Mouse (Mus musculus) natural killer cell, adult 2 months (primary cell): Measurements from ENCODE around the gene Nacc1.
"Not testable (repeated sequence)": the region's sequence is repeated elsewhere in the genome, so short reads cannot be mapped to it uniquely, and the experiment has no call there.

Experiments used
- DNase-seq, 2 experiments: peaks; one replicate each; pipeline ENCODE4 v3.0.0; 2022; ENCODE audit warnings: low spot score in 2 of 2

Nacc1 gene

DNA sequence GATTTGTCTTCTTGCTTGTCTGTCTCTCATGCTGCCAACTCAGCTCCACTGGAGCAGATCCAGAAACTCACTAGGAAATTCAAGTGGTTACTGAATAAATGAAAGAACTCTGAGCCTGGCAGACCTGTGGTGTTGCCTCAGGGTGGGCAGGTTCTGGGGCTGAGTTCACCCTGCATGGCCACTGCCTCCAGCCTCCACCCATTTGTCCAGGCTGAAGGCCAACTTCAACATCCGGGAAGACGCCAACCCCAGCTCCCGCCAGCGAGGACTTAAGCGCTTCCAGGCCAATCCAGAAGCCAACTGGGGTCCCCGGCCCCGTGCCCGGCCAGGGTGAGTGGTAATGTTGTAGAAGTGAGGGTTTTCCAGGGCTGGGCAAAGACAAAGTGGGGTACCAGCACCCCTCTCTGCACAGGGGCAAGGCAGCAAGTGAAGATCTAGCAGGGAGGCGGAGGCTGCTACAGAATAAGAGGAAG lies 11.3 kb upstream of the Nacc1 start:
- no peak for DNase-seq

DNA sequence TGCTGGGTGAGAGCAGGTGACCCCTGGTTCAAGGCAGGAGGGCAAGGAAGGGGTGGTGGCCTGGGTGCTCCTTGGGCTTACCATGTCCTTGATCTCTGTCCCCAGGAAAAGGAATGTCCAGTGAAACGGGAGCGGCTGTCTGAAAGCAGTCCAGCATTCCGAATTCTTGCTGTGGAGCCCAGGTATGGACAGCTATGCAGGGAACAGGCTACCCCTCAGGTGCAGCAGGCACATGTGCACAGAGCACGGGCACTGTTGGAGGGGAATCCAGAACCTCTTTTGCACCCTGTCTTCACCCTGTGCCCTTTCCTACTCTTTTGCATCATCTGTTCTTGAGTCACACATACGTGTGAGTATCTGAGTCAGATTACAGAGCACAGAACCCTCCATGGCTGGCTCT lies 10.6 kb upstream of the Nacc1 start:
- no peak for DNase-seq

- peak in 1 of 2 experiments; percentile 58 for DNase-seq
These were observed 9.8 kb upstream of the Nacc1 start for GRCm38 (mm10) chr8:84697166-84698130.

DNA sequence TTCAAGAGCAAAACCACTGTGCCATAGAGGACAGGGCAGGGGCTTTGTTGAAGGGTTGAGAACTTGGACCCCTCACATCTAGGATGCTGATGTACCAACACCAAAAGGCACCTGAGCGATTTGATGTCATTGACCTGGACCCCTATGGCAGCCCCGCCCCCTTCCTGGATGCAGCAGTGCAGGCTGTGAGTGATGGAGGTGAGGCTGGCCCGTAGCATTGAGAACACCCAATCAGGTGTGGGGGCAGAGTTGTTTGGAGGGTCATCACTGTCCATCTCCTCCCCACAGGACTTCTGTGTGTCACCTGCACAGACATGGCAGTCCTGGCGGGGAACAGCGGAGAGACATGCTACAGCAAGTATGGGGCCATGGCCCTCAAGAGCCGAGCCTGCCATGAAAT lies 7.5 kb upstream of the Nacc1 start:
- DNase-seq: no peak

DNA sequence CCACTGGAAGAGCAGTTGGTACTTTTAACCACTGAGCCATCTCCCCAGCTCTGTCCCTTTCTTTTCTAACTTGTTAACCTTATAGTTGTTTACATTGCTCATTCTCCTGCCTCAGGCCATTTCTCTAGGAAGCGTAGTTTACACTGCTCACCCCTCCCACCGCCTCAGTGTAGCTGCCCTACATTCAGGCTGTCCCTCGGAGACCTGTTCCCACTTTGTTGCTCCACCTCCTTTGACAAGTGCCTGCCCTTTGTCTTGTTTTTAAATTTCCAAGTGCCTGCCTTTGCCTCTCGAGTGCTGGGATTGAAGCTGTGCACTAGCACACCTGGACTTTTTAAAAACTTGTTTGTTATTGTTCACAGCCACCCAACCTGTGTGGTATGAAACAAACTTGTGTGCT lies 5.7 kb upstream of the Nacc1 start:
- DNase-seq: no peak

- peak; percentile 84 to 88 for DNase-seq
These were observed 1.6 kb upstream of the Nacc1 start for GRCm38 (mm10) chr8:84689091-84689915.

- no peak for DNase-seq
These were observed 508 bp downstream of the Nacc1 start for GRCm38 (mm10) chr8:84687003-84687704.

- no peak for DNase-seq
These were observed 1.3 kb downstream of the Nacc1 start, which contains the start of gene Trmt1 for GRCm38 (mm10) chr8:84686191-84687002. TSS of gene Trmt1 (plus strand) at chr8:84686307.

GRCm38 (mm10) chr8:84684537-84684936 lies 3.1 kb downstream of the Nacc1 start:
- no peak for DNase-seq

DNA sequence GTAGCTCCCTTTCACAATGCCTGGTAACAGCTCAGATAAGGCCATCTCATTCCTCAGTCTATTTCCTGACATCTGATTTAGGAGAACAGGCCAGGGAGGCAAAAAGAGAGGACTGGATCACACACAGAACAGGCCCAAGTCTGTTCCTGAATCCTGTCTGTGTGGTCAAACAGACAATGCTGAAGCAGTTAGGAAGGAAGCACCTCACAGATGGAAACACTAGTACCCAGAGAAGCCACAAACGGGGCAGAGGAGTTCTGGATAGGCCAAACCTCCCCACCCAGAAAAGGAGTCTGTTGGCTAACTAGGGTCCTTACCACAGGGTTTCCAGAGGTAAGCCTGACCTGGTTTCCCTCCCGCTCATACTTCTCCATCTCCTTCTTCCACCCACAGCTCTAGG lies 5.4 kb downstream of the Nacc1 start:
- DNase-seq: no peak

GRCm38 (mm10) chr8:84681476-84681875 lies 6.2 kb downstream of the Nacc1 start:
- DNase-seq: no peak

- DNase-seq: no peak
These were observed 10.4 kb downstream of the Nacc1 start for GRCm38 (mm10) chr8:84677305-84677704.

DNA sequence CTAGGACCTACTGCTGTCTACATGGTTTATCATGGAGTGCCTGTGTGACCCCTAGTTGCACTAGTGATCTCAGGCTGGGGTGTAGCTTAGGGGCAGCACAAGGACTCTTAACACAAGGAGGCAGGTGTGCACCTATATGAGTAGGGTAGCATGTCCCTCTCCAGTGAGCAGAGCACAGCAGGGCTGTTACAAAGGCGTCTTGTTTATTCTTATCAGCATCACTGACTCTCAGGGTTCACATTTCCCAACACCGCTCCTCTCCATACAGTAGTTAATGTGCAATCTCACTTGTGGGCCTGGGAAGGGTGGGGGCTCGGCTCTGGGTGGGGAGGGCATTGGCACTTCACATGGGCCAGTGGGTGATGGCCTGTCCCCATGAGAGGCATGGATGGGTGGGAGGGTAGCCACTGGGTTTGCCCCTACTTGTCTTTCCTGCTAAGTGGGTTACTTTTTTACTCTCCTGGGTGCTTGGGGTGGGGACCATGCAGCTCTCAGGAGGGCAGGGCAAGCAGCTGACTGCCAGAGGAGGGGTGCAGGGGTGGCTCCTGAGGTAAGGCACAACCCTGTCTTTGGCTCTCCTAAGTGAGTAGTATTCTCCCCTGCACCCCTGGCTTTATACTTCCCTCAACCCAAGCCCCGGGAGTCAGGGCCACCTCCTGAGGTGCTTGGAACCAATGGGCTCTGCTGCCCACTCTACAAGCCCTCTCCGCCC lies 17.2 kb downstream of the Nacc1 start:
- DNase-seq: not testable (repeated sequence)

- no peak for DNase-seq
These were observed 18.8 kb downstream of the Nacc1 start for GRCm38 (mm10) chr8:84668731-84669485.

- no peak for DNase-seq
These were observed 19.6 kb downstream of the Nacc1 start for GRCm38 (mm10) chr8:84668081-84668480.

DNA sequence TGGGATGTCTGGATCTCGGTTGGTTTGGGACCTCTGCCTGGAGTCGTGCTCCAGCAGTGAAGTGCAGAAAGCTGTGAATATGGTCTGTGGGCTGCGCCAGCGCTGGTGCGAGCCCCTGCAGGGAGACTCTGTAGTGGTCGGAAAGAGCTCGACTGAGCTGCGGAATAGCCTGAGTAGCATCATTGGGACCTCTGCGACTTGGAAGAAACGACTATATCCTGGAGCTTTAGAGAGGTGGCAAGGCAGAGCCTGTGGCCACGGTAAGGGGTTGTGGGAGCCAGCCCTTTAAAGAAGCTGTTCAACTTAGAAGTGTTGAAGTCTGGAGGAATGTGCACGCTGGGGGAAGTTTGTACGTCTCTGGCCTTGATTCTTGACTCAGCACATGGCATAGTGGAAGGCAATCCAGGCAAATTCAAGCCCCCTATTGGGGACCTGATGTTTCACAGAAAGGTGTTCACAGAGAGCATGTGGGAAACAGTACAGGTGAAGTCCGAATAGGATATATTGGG lies 22.2 kb downstream of the Nacc1 start:
- no peak for DNase-seq

DNA sequence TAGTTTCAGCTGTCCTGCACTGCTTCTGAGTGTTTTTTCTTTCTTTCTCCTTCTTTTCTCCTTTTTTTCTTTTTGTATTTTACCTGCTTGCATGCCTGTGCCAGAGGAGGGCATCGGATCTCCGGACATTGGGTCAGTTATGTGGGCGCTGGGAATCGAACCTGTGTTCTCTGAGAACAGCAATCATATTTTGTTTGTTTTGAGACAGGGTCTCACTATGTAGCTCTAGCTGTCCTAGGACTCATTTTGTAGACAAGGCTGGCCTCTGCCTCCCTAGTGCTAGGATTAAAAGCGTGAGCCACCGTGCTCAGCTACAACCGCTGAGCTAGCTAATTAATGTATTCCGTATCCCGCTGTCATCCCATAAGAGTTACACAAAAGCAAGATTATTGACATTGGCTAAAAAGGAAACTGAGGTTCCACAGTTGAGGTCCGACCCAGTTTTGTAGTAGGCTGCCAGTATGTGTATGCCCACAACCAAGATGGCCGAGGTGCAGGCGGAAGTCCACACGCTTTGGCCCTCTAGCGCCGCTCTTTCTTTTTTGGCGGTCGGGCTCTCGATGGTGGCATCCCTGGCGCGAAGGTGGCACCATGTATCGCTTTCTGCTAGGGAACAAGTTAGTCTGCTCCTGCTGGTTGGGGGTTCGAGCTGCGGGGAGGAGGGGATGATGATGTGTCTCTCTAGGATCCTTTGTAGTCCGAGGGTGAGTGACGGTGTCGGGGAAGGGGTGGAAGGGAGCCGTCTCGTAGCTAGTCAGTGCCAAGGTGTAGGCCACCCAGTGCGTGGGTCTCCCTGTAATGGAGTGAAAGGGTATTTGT lies 22.9 kb downstream of the Nacc1 start:
- peak; percentile 68 to 76 for DNase-seq
